Mouse (Mus musculus): Measurements from ENCODE around the gene Il1rn.

Gene Il1rn

GRCm38 (mm10) chr2:24336545-24336944, at the start of gene Il1rn:
TSS of gene Il1rn (plus strand) at chr2:24336853.
- DNase-seq, result no peak

GRCm38 (mm10) chr2:24290896-24291295, 45.8 kb upstream of the Il1rn start, which contains the start of gene Il1f10:
TSS of gene Il1f10 (plus strand) at chr2:24291196.
- no peak for DNase-seq

GRCm38 (mm10) chr2:24294616-24295015, 42.0 kb upstream of the Il1rn start:
- DNase-seq, result no peak

GRCm38 (mm10) chr2:24296837-24297236, 39.8 kb upstream of the Il1rn start:
- DNase-seq, result peak; percentile 69 to 78

GRCm38 (mm10) chr2:24311302-24312001, 25.2 kb upstream of the Il1rn start:
- no peak for DNase-seq

GRCm38 (mm10) chr2:24316919-24317318, 19.7 kb upstream of the Il1rn start:
- DNase-seq, result no peak

GRCm38 (mm10) chr2:24317919-24318598, 18.6 kb upstream of the Il1rn start:
- no peak for DNase-seq

GRCm38 (mm10) chr2:24335333-24335732, 1.3 kb upstream of the Il1rn start:
- DNase-seq, result no peak

- DNase-seq, result no peak
Measured at GRCm38 (mm10) chr2:24341395-24341885, 4.8 kb downstream of the Il1rn start.

GRCm38 (mm10) chr2:24344619-24345018, 8.0 kb downstream of the Il1rn start:
- DNase-seq, result no peak

GRCm38 (mm10) chr2:24345056-24345455, 8.4 kb downstream of the Il1rn start:
- DNase-seq, result no peak

- no peak for DNase-seq
Measured at GRCm38 (mm10) chr2:24347926-24348325, 11.3 kb downstream of the Il1rn start.

GRCm38 (mm10) chr2:24351159-24351558, 14.5 kb downstream of the Il1rn start:
- DNase-seq, result no peak

GRCm38 (mm10) chr2:24353042-24353441, 16.4 kb downstream of the Il1rn start:
- no peak for DNase-seq

- peak; percentile 64 to 75 for DNase-seq
Measured at GRCm38 (mm10) chr2:24357642-24358041, 21.0 kb downstream of the Il1rn start.

GRCm38 (mm10) chr2:24359347-24359746, 22.7 kb downstream of the Il1rn start:
- no peak for DNase-seq

GRCm38 (mm10) chr2:24363818-24364217, 27.2 kb downstream of the Il1rn start:
- DNase-seq, result no peak

GRCm38 (mm10) chr2:24366214-24366975, 29.7 kb downstream of the Il1rn start:
- no peak for DNase-seq

- peak; percentile 52 to 63 for DNase-seq
Measured at GRCm38 (mm10) chr2:24367030-24367894, 30.6 kb downstream of the Il1rn start, which contains the start of gene Psd4. TSS of gene Psd4 (plus strand) at chr2:24367580.

- DNase-seq, result peak in 1 of 2 experiments; percentile 3
Measured at GRCm38 (mm10) chr2:24367895-24368261, 31.2 kb downstream of the Il1rn start.

GRCm38 (mm10) chr2:24378747-24379450, 42.2 kb downstream of the Il1rn start:
- no peak for DNase-seq

Data from cerebellum, postnatal 10 days (tissue).